Mouse (Mus musculus): ENCODE measurements around the gene Col4a5. TPM values are rescaled to one million over a fixed set of nuclear protein-coding genes. Genes with fewer than 3 reads are reported as not detected.
A peak's percentile ranks its signal among the peaks of the same experiment; 100 is the strongest.

Col4a5 gene
- polyA plus RNA-seq, 1 experiment from 2014 or later, result 2.2 TPM

- H3K36me3 ChIP-seq, result no peaks in the 10 kb centered on the region
- no peak for ATAC-seq
- H3K27ac ChIP-seq, result no peak overlapping the region
- H3K9me3 ChIP-seq (replicated peaks), result no peaks in the 10 kb centered on the region
- peaks cover 66% of the 10 kb centered on the region for H3K27me3 ChIP-seq (replicated peaks)
- no peak overlapping the region for H3K9ac ChIP-seq
- 11% methylated on average over 16 of the region's 16 CpGs for WGBS (ENCODE audit: insufficient replicate concordance)
- no peak overlapping the region for H3K4me2 ChIP-seq
- H3K4me1 ChIP-seq, result no peaks in the 10 kb centered on the region
- no peak overlapping the region for H3K4me3 ChIP-seq
These were observed 248.8 kb downstream of the Col4a5 start for GRCm38 (mm10) chrX:141723936-141724335.

GRCm38 (mm10) chrX:141724391-141724891, 249.3 kb downstream of the Col4a5 start:
- Histone ChIP-seq H3K36me3 (no peaks in the 10 kb centered on the region), H3K9me3 (replicated peaks) (no peaks in the 10 kb centered on the region), H3K9ac (no peak overlapping the region), H3K4me2 (peak overlapping the region; percentile 49), H3K4me3 (peak overlapping the region; percentile 17; the same call in 1 of the 2 replicates), H3K27me3 (replicated peaks) (peaks cover 66% of the 10 kb centered on the region), H3K4me1 (no peaks in the 10 kb centered on the region), H3K27ac (no peak overlapping the region)
- no peak for ATAC-seq
- WGBS (ENCODE audit: insufficient replicate concordance), result 19% methylated on average over 52 of the region's 52 CpGs

- Histone ChIP-seq H3K4me3 (peak within 1 kb of the TSS; percentile 37), H3K9ac (no peak within 1 kb of the TSS), H3K27me3 (replicated peaks) (peaks cover 61% of the 10 kb centered on the region), H3K4me2 (peak within 1 kb of the TSS; percentile 49), H3K36me3 (no peaks in the 10 kb centered on the region), H3K27ac (no peak within 1 kb of the TSS), H3K4me1 (no peaks in the 10 kb centered on the region), H3K9me3 (replicated peaks) (no peaks in the 10 kb centered on the region)
- WGBS (ENCODE audit: insufficient replicate concordance), result 15% methylated on average over 46 of the region's 51 CpGs
- no peak for ATAC-seq
These were observed 250.0 kb downstream of the Col4a5 start, which contains the start of gene Irs4 for GRCm38 (mm10) chrX:141724937-141725918. Gene Irs4, minus strand, starts transcription at chrX:141725263.

- no peaks in the 10 kb centered on the region for H3K36me3 ChIP-seq
- H3K9me3 ChIP-seq (replicated peaks), result no peaks in the 10 kb centered on the region
- H3K27ac ChIP-seq, result no peak overlapping the region
- no peaks in the 10 kb centered on the region for H3K4me1 ChIP-seq
- ATAC-seq, result no peak
- no peak overlapping the region for H3K9ac ChIP-seq
- WGBS (ENCODE audit: insufficient replicate concordance), result 68% methylated on average over 5 of the region's 5 CpGs
- peaks cover 18% of the 10 kb centered on the region for H3K27me3 ChIP-seq (replicated peaks)
- no peak overlapping the region for H3K4me2 ChIP-seq
- H3K4me3 ChIP-seq, result no peak overlapping the region
These were observed 254.4 kb downstream of the Col4a5 start for GRCm38 (mm10) chrX:141729570-141729969.

Other genes with a start within 250 kb of the Col4a5 start
- 0.50 and 0.61 TPM in 2 replicates for gene Col4a6, start 1.3 kb upstream of the Col4a5 start, polyA plus RNA-seq (2016; fragmentation: Nextera tagmentation; extraction: Ambion mirVana)
- not detected in 2 replicates for gene Irs4, start 249.9 kb downstream of the Col4a5 start, polyA plus RNA-seq (2016; fragmentation: Nextera tagmentation; extraction: Ambion mirVana)